Mouse (Mus musculus) left cerebral cortex, adult 2 months (tissue): ENCODE data around the gene Pik3c2a. TPM values are rescaled to one million over a fixed set of nuclear protein-coding genes. Genes with fewer than 3 reads are reported as not detected.

ENCODE experiments used
- DNase-seq, 2 experiments: peaks; one replicate each; pipeline ENCODE4 v3.0.0; 2021 to 2022; ENCODE audit warnings: low spot score in 2 of 2, mixed read lengths in 1 of 2; ENCODE audit errors: extremely low spot score in 1 of 2
- H3K27ac ChIP-seq: fragments of 200-600 bp; 2 replicates; pipeline ENCODE4 v1.8.1; 2022
- H3K4me3 ChIP-seq: fragments of 200-600 bp; 2 replicates; pipeline ENCODE4 v1.8.1; 2022
- CTCF ChIP-seq: fragments of 200-600 bp; IDR thresholded peaks from 2 replicates; pipeline ENCODE4 v1.8.1; 2022; ENCODE audit warnings: antibody characterized with exemption, mild to moderate bottlenecking, moderate library complexity
- intact Hi-C: fragments of 180-260 bp; cut with DNase I; formaldehyde crosslinking; loops from one replicate; pipeline ENCODE4 v1.15.1; 2025
- total RNA-seq, 2 experiments: library from RNA; stranded (reverse); gene quantifications; 2 replicates each; pipeline ENCODE4 v1.2.3; 2021

Pik3c2a gene
- total RNA-seq, 2 experiments from 2014 or later = 27.1 to 30.3 TPM

GRCm38 (mm10) chr7:116374284-116374683 is 69.0 kb downstream of the Pik3c2a start:
- no peak for TF ChIP-seq CTCF
- Histone ChIP-seq H3K4me3 (no peak overlapping the region), H3K27ac (no peak overlapping the region)
- intact Hi-C loops = no loop called here
- no peak for DNase-seq

DNA sequence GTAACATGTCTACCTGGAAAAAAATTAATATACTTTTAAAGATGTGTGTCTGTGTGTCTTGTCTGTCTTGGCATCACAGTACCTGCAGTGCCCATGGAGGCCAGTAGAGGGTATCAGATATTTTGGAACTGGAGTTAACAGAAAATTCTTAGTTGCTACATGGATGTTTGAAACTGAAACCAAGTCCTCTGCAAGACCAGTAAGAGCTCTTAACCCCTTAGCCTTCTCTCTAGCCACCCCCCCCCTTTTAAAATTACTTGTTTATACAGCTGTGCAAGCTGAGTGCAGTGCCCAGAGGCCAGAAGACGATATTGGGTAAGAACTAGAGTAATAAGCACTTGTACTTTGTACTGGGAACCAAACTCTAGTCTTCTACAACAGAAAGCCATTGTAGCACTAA is 107.0 kb downstream of the Pik3c2a start:
- intact Hi-C loops = loop anchor here (5.0 kb wide), 2 partner anchors 106 to 271 kb away; partner anchors contain the start of gene Pik3c2a
- Histone ChIP-seq H3K27ac (no peak overlapping the region), H3K4me3 (no peak overlapping the region)
- peak; percentile 67 for TF ChIP-seq CTCF
- DNase-seq = peak; percentile 15 to 37

DNA sequence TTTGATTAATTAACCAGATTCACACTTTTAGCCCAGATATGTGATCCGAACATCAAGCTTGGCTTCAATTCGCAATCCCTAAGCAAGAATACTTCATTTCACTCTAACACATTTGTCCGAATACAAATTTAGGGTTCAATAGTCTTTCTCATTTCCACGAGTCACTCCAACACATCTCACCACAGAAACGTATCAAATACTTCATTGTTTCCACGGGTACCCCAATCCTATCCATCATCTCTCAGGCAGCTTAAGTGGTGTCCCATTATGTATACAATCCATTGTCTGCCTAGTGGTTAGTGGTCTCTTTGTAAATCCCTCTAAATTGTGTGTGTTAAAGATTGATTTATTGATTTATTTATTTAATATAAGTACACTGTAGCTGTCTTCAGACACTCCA is 108.1 kb downstream of the Pik3c2a start:
- Histone ChIP-seq H3K4me3 (no peak overlapping the region), H3K27ac (no peak overlapping the region)
- DNase-seq = no peak
- intact Hi-C loops = loop anchor here (5.0 kb wide), 2 partner anchors 107 to 272 kb away; partner anchors contain the start of gene Pik3c2a
- TF ChIP-seq CTCF = no peak

- Histone ChIP-seq H3K27ac (peak overlapping the region; percentile 97; the same call in 1 of the 2 replicates), H3K4me3 (peak overlapping the region; percentile 85)
- no peak for DNase-seq
- intact Hi-C loops = loop anchor here (5.0 kb wide), 2 partner anchors 108 to 273 kb away; partner anchors contain the start of gene Pik3c2a
- no peak for TF ChIP-seq CTCF
These were observed 108.6 kb downstream of the Pik3c2a start for GRCm38 (mm10) chr7:116334669-116335038.

DNA sequence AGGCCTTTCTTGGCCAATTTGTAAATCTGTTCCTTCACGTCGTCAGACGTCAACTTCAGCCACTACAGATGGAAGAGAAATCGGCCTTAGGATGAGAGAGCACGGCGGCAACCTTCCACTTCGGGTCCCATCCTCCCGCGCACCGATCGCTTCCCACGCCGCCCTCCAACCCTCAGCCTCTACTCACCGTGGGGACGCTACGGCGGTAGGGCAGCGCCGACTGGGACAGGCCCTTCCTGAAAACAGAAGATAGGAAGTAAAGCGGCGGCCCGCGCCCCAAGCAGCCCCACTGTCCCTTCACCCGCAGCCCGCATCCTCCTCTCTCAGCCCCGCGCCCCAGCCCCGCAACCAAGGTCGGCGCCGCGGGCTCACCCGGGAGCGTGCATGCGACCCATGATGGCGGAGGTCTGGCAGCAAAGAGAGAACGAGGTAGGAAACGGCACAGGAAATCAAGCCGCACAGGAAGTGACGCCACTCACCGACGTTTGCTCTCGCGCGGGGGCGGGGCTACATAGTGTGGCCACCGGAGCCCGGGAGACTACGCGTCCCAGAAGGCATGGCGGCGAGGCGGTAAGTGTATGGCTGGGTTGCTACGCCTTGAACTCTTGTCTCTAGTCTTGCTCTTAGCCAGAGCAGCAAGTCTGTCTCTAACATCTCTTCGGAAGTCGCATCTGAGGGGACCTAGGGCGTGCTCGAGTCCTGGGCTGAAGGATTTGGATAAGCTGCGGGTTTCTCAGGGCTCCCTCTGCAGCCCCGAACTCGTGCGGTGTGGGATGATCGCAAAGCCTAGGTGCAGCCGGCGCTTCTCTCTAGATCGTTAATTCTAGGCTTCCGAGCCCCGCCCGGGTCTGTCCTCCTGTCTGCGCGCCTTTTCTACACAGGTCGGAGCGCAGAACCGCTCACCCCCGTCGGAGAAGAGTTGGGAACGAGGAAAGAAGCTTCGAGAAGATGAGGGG is 109.3 kb downstream of the Pik3c2a start, which contains the start of gene Rps13:
Rps13 (minus strand) TSS at position 483 of the 956 bp plus-strand sequence.
- intact Hi-C loops = no loop called here
- no peak for TF ChIP-seq CTCF
- peak within 1 kb of the TSS; percentile 85 for H3K4me3 ChIP-seq
- H3K27ac ChIP-seq = peak within 1 kb of the TSS; percentile 97
- peak; percentile 97 to 98 for DNase-seq

GRCm38 (mm10) chr7:116331246-116331645 is 112.0 kb downstream of the Pik3c2a start:
- Histone ChIP-seq H3K27ac (no peak overlapping the region), H3K4me3 (no peak overlapping the region)
- peak in 1 of 2 experiments; percentile 36 for DNase-seq
- no peak for TF ChIP-seq CTCF
- intact Hi-C loops = loop anchor here (2.0 kb wide), 1 partner anchor 70 kb away; no protein-coding TSS in a partner anchor

DNA sequence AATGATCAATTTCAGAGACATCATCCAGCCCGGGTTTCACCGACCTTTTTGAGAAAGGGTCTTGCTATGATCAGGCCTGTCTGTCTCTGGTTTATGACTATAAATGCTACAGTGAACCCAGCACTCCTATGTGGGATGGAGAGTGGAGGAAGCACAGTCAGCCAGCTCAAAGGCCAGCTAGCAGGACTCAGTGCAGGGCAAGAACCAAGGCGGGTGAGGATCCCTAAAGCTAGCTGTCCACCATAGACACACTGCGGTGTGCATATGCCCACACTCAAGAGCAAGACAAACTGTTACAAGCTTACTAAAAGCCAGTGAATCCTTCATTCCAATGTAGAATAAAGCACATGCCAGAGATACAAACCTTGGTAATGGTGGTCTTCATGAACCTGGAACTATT is 113.4 kb downstream of the Pik3c2a start:
- Histone ChIP-seq H3K4me3 (no peak overlapping the region), H3K27ac (no peak overlapping the region)
- TF ChIP-seq CTCF = no peak
- intact Hi-C loops = loop anchor here (2.0 kb wide), 1 partner anchor 69 kb away; no protein-coding TSS in a partner anchor
- no peak for DNase-seq

- intact Hi-C loops = no loop called here
- no peak for TF ChIP-seq CTCF
These were observed 114.5 kb downstream of the Pik3c2a start for GRCm38 (mm10) chr7:116328777-116329176.

DNA sequence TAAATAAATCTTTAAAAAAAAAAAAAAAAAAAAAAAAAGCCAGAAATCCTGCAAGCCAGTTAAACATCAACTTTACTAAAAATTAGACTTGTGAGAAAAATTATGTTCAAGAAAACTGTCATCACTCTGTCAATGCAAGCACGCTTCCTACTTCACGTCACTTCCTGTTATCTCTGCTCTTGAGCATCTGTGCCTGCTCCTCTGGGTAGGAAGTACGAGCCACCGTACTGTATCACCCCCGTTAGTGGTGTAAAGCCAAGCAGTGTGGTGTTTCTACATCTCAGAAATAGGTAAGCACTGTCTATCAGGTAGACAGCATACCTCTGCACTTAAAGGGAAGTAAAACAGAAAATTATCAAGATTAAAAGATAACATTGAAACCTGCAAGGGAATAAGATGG is 115.3 kb downstream of the Pik3c2a start:
- no peak overlapping the region for H3K4me3 ChIP-seq
- TF ChIP-seq CTCF = no peak
- no peak overlapping the region for H3K27ac ChIP-seq
- DNase-seq = no peak
- intact Hi-C loops = no loop called here

More at GRCm38 (mm10) chr7:116328777-116329176, 114.5 kb downstream of the Pik3c2a start:
- Histone ChIP-seq H3K27ac (no peak overlapping the region), H3K4me3 (no peak overlapping the region)
- no peak for DNase-seq

DNA sequence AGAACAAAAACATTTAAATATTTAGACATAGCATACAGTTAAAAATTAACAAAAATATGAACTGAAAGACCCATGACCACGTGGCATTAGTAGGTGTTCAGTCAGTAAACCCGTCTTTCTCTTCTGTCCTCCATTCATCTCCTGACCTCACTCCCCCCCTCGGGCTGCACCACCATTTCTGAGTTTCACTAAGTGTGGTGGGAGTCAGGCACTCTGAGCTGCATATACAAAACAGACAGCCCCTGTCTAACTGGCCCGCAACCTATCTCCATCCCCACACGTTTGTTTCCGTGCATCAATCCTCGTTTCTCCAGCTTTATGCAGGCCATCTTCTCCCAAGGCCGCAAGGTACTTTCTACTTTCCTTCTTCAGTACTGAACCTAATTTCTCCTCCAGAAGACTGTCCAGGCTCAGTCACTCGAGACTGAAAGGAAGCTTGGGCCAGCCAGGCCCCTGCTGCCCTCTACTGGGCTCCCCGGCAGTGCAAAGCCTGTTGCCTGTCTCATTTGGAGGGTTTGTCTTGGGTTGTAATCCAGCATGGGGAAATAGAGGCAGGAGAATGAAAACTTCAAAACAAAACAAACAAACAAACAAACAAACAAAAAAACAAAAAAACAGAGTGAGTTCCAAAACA is 119.8 kb downstream of the Pik3c2a start:
- peak; percentile 85 for TF ChIP-seq CTCF
- intact Hi-C loops = loop anchor here (1.0 to 5.0 kb wide), 2 partner anchors 77 to 161 kb away; no protein-coding TSS in a partner anchor
- DNase-seq = peak; percentile 64 to 71
- no peak overlapping the region for H3K27ac ChIP-seq
- no peak overlapping the region for H3K4me3 ChIP-seq

- Histone ChIP-seq H3K4me3 (no peak overlapping the region), H3K27ac (no peak overlapping the region)
- DNase-seq = no peak
- TF ChIP-seq CTCF = no peak
- intact Hi-C loops = loop anchor here (5.0 kb wide), 1 partner anchor 52 kb away; no protein-coding TSS in a partner anchor
These were observed 133.8 kb downstream of the Pik3c2a start for GRCm38 (mm10) chr7:116309456-116309855.

GRCm38 (mm10) chr7:116308632-116308991 is 134.6 kb downstream of the Pik3c2a start:
- TF ChIP-seq CTCF = no peak
- intact Hi-C loops = loop anchor here (5.0 kb wide), 1 partner anchor 51 kb away; no protein-coding TSS in a partner anchor

More at GRCm38 (mm10) chr7:116308632-116308991, 134.6 kb downstream of the Pik3c2a start:
- no peak for DNase-seq
- Histone ChIP-seq H3K27ac (no peak overlapping the region), H3K4me3 (peak overlapping the region; percentile 58)
